Comparison of ENCODE assay signal across 8 mouse cellular contexts in the genomic region with DNA sequence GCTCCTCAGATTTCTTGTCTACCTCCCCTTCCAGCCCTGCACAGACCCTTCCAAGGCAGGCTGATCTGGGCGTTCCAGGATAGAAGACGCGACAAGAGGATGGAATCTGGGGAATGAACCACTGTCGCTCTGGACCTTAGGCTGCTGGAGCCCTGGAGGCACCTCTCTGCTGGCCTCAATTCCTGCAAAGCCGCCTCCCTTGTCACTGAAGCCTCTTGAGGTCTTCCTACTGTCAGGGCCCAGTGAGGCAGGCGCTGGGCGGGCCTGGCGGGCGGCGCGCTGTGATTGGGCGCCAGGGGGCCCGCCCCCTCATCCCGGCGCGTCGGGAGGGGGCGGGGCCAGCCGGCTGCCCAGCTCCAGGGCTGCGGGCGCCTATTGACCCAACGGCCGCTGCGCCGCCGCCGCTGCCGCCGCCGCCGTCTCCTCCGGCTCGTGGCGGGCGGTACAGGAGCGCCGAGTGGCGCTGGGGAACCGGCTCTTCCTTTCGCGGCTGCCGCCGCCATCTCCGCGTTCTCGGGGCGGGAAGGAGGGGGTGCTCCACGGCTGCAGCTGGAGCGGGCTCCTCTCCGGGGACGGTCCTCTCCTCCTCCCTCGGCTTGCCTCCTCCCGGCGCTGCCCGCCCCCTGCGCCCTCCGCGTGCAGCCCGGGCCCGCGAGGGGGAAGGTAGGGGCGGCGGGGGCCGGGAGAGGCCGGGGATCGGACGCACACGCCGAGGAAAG. TPM values are rescaled to one million over a fixed set of nuclear protein-coding genes. Genes with fewer than 3 reads are reported as not detected.
A peak's percentile ranks its signal among the peaks of the same experiment; 100 is the strongest.
DNase-seq lines count a peak whose midpoint lies in the region; ATAC-seq and TF ChIP-seq lines count a peak whose summit lies in the region.

TSS of gene Man2a1 (plus strand) at position 365 of the 719 bp plus-strand sequence.

- H3K9ac ChIP-seq in MEL (ENCODE audit: control insufficient read depth, low read depth, low read length, poor library complexity, severe bottlenecking): peak within 1 kb of the TSS; percentile 62
- H3K9ac ChIP-seq in forebrain, embryonic 16.5 days (replicated peaks; ENCODE audit: low read depth, low read length): peak within 1 kb of the TSS; percentile 83
- H3K9ac ChIP-seq in neural tube, embryonic 14.5 days (replicated peaks; ENCODE audit: low read depth, low read length): peak within 1 kb of the TSS; percentile 92

- peak within 1 kb of the TSS; percentile 74 for H3K27ac ChIP-seq in MEL (ENCODE audit: control insufficient read depth, low read depth, low read length)
- H3K27ac ChIP-seq in forebrain, embryonic 16.5 days (ENCODE audit: low read length): peak within 1 kb of the TSS; percentile 78
- H3K27ac ChIP-seq in neural tube, embryonic 14.5 days (ENCODE audit: low read depth, low read length): peak within 1 kb of the TSS; percentile 85

- TF ChIP-seq CTCF in MEL (IDR thresholded peaks at IDR 0.05 in 2 of 3, conservative IDR thresholded peaks at IDR 0.05 in 1 of 3; ENCODE audit: control insufficient read depth in 1 of 3, insufficient read depth in 1 of 3, low read depth in 2 of 3, low read length in 3 of 3, poor library complexity in 1 of 3, severe bottlenecking in 1 of 3): 0 out of 6 replicates have a peak, but pooled peaks of 1 of the 3 experiments have one; percentile 2

- peaks cover 0 to 29% of the 10 kb centered on the region in 2 experiments; a peak in 2 of 4 replicates for H3K36me3 ChIP-seq in MEL (ENCODE audit: control insufficient read depth in 1 of 2, insufficient read depth in 2 of 2, low read length in 2 of 2)
- H3K36me3 ChIP-seq in forebrain, embryonic 16.5 days (ENCODE audit: control insufficient read depth, insufficient read depth): no peaks in the 10 kb centered on the region
- no peaks in the 10 kb centered on the region for H3K36me3 ChIP-seq in neural tube, embryonic 14.5 days (ENCODE audit: control insufficient read depth, insufficient read depth, low read length)

- peak within 1 kb of the TSS; percentile 59 to 97 for H3K4me3 ChIP-seq in MEL (ENCODE audit: control insufficient read depth in 1 of 2, insufficient read depth in 1 of 2, low read depth in 2 of 2, low read length in 2 of 2)
- peak within 1 kb of the TSS; percentile 86 for H3K4me3 ChIP-seq in forebrain, embryonic 16.5 days (replicated peaks; ENCODE audit: low read length)
- H3K4me3 ChIP-seq in neural tube, embryonic 14.5 days (ENCODE audit: low read depth, low read length): peak within 1 kb of the TSS; percentile 97

- no peak for TF ChIP-seq EP300 in MEL (IDR thresholded peaks at IDR 0.05; ENCODE audit: low read depth in 1 of 2, low read length in 2 of 2)

- H3K9me3 ChIP-seq in MEL (replicated peaks; ENCODE audit: insufficient read depth, low read length): no peaks in the 10 kb centered on the region
- no peaks in the 10 kb centered on the region; the same call in 1 of the 2 replicates for H3K9me3 ChIP-seq in forebrain, embryonic 16.5 days (ENCODE audit: control insufficient read depth, low read length)
- no peaks in the 10 kb centered on the region for H3K9me3 ChIP-seq in neural tube, embryonic 14.5 days (ENCODE audit: control insufficient read depth, low read length)

- peak within 1 kb of the TSS; percentile 94 for H3K4me2 ChIP-seq in forebrain, embryonic 16.5 days (ENCODE audit: low read length)
- peak within 1 kb of the TSS; percentile 81 for H3K4me2 ChIP-seq in neural tube, embryonic 14.5 days (ENCODE audit: low read depth, low read length)

- no peak for TF ChIP-seq RAD21 in MEL (IDR thresholded peaks at IDR 0.05; ENCODE audit: low read depth, low read length)

- under 1% methylated on average over 43 of the region's 69 CpGs for WGBS in forebrain, embryonic 16.5 days
- under 1% methylated on average over 41 of the region's 69 CpGs for WGBS in neural tube, embryonic 14.5 days

- peak; percentile 97 for ATAC-seq in forebrain, embryonic 16.5 days
- ATAC-seq in neural tube, embryonic 14.5 days (ENCODE audit: low read depth): peak; percentile 97

- H3K27me3 ChIP-seq in MEL (ENCODE audit: control insufficient read depth in 1 of 2, insufficient read depth in 2 of 2, low read length in 2 of 2): no peaks in the 10 kb centered on the region
- H3K27me3 ChIP-seq in forebrain, embryonic 16.5 days (replicated peaks; ENCODE audit: control insufficient read depth, insufficient read depth, low read length): no peaks in the 10 kb centered on the region
- no peaks in the 10 kb centered on the region for H3K27me3 ChIP-seq in neural tube, embryonic 14.5 days (ENCODE audit: control insufficient read depth, insufficient read depth, low read length)

- intact Hi-C loops in heart, postnatal 25 days (cut with DNase I): loop anchor here (5.0 to 10.0 kb wide), 5 partner anchors 67 to 1098 kb away; partner anchors contain the start of genes A930002H24Rik, Fbxl17 and Fer

- peaks cover 31% of the 10 kb centered on the region for H3K79me2 ChIP-seq in MEL (ENCODE audit: control insufficient read depth, insufficient read depth, low read length, poor library complexity)

- peaks cover 8 to 19% of the 10 kb centered on the region in 2 experiments; a peak in 3 of 4 replicates for H3K4me1 ChIP-seq in MEL (ENCODE audit: control insufficient read depth in 1 of 2, insufficient read depth in 2 of 2, low read length in 2 of 2)
- H3K4me1 ChIP-seq in forebrain, embryonic 16.5 days (replicated peaks; ENCODE audit: control insufficient read depth, insufficient read depth, low read length): peaks cover 14% of the 10 kb centered on the region
- H3K4me1 ChIP-seq in neural tube, embryonic 14.5 days (ENCODE audit: control insufficient read depth, insufficient read depth, low read length): peaks cover 9% of the 10 kb centered on the region; the same call in 1 of the 2 replicates

- peak; percentile 68 to 71; a peak in 3 of 4 replicates for TF ChIP-seq POLR2A in MEL (IDR thresholded peaks at IDR 0.05; ENCODE audit: control insufficient read depth in 1 of 2, insufficient read depth in 1 of 2, low read depth in 1 of 2, low read length in 2 of 2, poor library complexity in 1 of 2)

- DNase-seq in MEL (ENCODE audit: low read depth, low spot score): peak; percentile 90
- peak; percentile 85 to 94 for DNase-seq in cerebellum, adult 18-20 months
- peak; percentile 84 for DNase-seq in heart, postnatal 25 days (ENCODE audit: low spot score)
- peak; percentile 78 to 92 for DNase-seq in layer of hippocampus, adult 18-20 months (ENCODE audit: low spot score in 2 of 2)
- DNase-seq in lung, adult 18-20 months: peak; percentile 88 to 89
- peak; percentile 93 for DNase-seq in testis, postnatal 10 days (ENCODE audit: low spot score)

TF ChIP-seq in MEL, 35 proteins besides CTCF, POLR2A, EP300 and RAD21:
- no peak for TF ChIP-seq BHLHE40 (IDR thresholded peaks at IDR 0.05; ENCODE audit: borderline replicate concordance, low read depth, low read length)
- TF ChIP-seq NELFE (IDR thresholded peaks at IDR 0.05; ENCODE audit: low read depth, low read length): peak; percentile 77
- TF ChIP-seq TCF12 (IDR thresholded peaks at IDR 0.05; ENCODE audit: low read depth, low read length): peak; percentile 46; the same call in 1 of the 2 replicates
- TF ChIP-seq GABPA (IDR thresholded peaks at IDR 0.05; ENCODE audit: low read depth, low read length): no peak
- peak; percentile 48; the same call in 1 of the 2 replicates for TF ChIP-seq MXI1 (IDR thresholded peaks at IDR 0.05; ENCODE audit: low read depth, low read length)
- TF ChIP-seq MYB (IDR thresholded peaks at IDR 0.05; ENCODE audit: low read depth, low read length): 0 out of 2 replicates have a peak, but pooled peaks have one; percentile 7
- TF ChIP-seq POLR2AphosphoS2 (IDR thresholded peaks at IDR 0.05; ENCODE audit: low read length): no peak
- no peak for TF ChIP-seq JUND (IDR thresholded peaks at IDR 0.05; ENCODE audit: low read depth, low read length)
- no peak for TF ChIP-seq MAX (IDR thresholded peaks at IDR 0.05; ENCODE audit: low read length)
- no peak for TF ChIP-seq NRF1 (IDR thresholded peaks at IDR 0.05; ENCODE audit: insufficient read depth, low read depth, low read length, poor library complexity, severe bottlenecking)
- no peak for TF ChIP-seq GATA1 (IDR thresholded peaks at IDR 0.05; ENCODE audit: low read depth, low read length)
- TF ChIP-seq MYC (IDR thresholded peaks at IDR 0.05; ENCODE audit: low read depth, low read length): no peak
- peak; percentile 22; the same call in 1 of the 2 replicates for TF ChIP-seq HCFC1 (IDR thresholded peaks at IDR 0.05; ENCODE audit: low read depth, low read length)
- TF ChIP-seq SIN3A (IDR thresholded peaks at IDR 0.05; ENCODE audit: low read length): peak; percentile 58
- peak; percentile 71 for TF ChIP-seq ZMIZ1 (IDR thresholded peaks at IDR 0.05; ENCODE audit: low read depth, low read length)
- peak; percentile 58; the same call in 1 of the 2 replicates for TF ChIP-seq TBP (IDR thresholded peaks at IDR 0.05; ENCODE audit: low read depth, low read length)
- TF ChIP-seq UBTF (IDR thresholded peaks at IDR 0.05; ENCODE audit: borderline replicate concordance, insufficient read depth, low read depth, low read length): peak; percentile 94; the same call in 1 of the 2 replicates
TF ChIP-seq in MEL: peak in this region for 9.

RNA-seq across cellular contexts. Expression of gene Man2a1, which starts in this region (rescaled TPM):
- total RNA-seq in MEL (2012; rRNA removed): 8.0 and 8.7 TPM in 2 replicates
- 10 to 100 TPM in 1 of 2 experiments, 1 to 10 TPM in 1; 9.1 to 27.5 TPM for polyA plus RNA-seq in MEL (2012; ENCODE audit: insufficient read depth in 1 of 2, insufficient read length in 2 of 2, low read depth in 1 of 2, low replicate concordance in 2 of 2, missing spikeins in 1 of 2)
- polyA plus RNA-seq in forebrain, embryonic 16.5 days (2015; fragmentation: Nextera tagmentation; extraction: Ambion mirVana): 3.9 and 4.4 TPM in 2 replicates
- 10 to 100 TPM; 18.3 to 20.4 TPM for total RNA-seq in heart, postnatal 25 days (2021)
- total RNA-seq in layer of hippocampus, adult 18-20 months (2021): 10 to 100 TPM; 15.9 to 16.5 TPM
- polyA plus RNA-seq in neural tube, embryonic 14.5 days (2014; fragmentation: Nextera tagmentation; extraction: Ambion mirVana): 5.3 and 6.3 TPM in 2 replicates

Comparison
In these comparisons a context has a peak if more than half of its experiments do, and no peak if none do; other contexts are left out.
1. Peak in every context shown above with its lines: DNase-seq, ATAC-seq, H3K4me3 ChIP-seq and H3K27ac ChIP-seq.